Mouse (Mus musculus): ENCODE measurements at regions not wholly inside any gene's neighbourhood (a gene's known extent, or its start where the extent isn't known, plus 50 kb on each side); places are given as distances from the start of the nearest gene placed in this dataset.

- Histone ChIP-seq H3K4me3 (ENCODE audit: insufficient read depth, poor library complexity, severe bottlenecking) (no peak overlapping the region), H3K36me3 (ENCODE audit: control insufficient read depth, insufficient read depth) (no peaks in the 10 kb centered on the region), H3K79me2 (ENCODE audit: control insufficient read depth, insufficient read depth) (no peaks in the 10 kb centered on the region), H3K79me3 (ENCODE audit: low read depth) (no peaks in the 10 kb centered on the region), H3ac (ENCODE audit: control insufficient read depth, insufficient read length, low read depth) (no peak overlapping the region), H3K27me3 (ENCODE audit: control insufficient read depth, insufficient read depth, insufficient read length) (no peaks in the 10 kb centered on the region)
- TF ChIP-seq MYOD1 (IDR thresholded peaks at IDR 0.05; ENCODE audit: control insufficient read depth, insufficient read length, low read depth) (no peak), MAX (IDR thresholded peaks at IDR 0.05) (no peak), CTCF (IDR thresholded peaks at IDR 0.05; ENCODE audit: control insufficient read depth, insufficient read depth, insufficient read length) (no peak), FOSL1 (IDR thresholded peaks at IDR 0.05; ENCODE audit: insufficient read depth, low read length, poor library complexity, severe bottlenecking) (no peak), USF1 (IDR thresholded peaks at IDR 0.05; ENCODE audit: low read depth) (no peak), MYOG (IDR thresholded peaks at IDR 0.05; ENCODE audit: control insufficient read depth, extremely low read depth, insufficient read length) (no peak), CEBPB (IDR thresholded peaks at IDR 0.05; ENCODE audit: low read depth) (no peak)
Observed at GRCm38 (mm10) chr2:174178801-174179200, 68.7 kb downstream of the Npepl1 start.

- Histone ChIP-seq H3K36me3 (ENCODE audit: control insufficient read depth, insufficient read depth) (no peaks in the 10 kb centered on the region), H3K4me3 (ENCODE audit: insufficient read depth, poor library complexity, severe bottlenecking) (no peak overlapping the region), H3K79me2 (ENCODE audit: control insufficient read depth, insufficient read depth) (no peaks in the 10 kb centered on the region), H3K27me3 (ENCODE audit: control insufficient read depth, insufficient read depth, insufficient read length) (no peaks in the 10 kb centered on the region), H3K79me3 (ENCODE audit: low read depth) (no peaks in the 10 kb centered on the region), H3ac (ENCODE audit: control insufficient read depth, insufficient read length, low read depth) (no peak overlapping the region)
- no peak for TF ChIP-seq CTCF (IDR thresholded peaks at IDR 0.05; ENCODE audit: control insufficient read depth, insufficient read depth, insufficient read length)
- TF ChIP-seq MYOD1 (IDR thresholded peaks at IDR 0.05; ENCODE audit: control insufficient read depth, insufficient read length, low read depth), result no peak
- TF ChIP-seq USF1 (IDR thresholded peaks at IDR 0.05; ENCODE audit: low read depth), result no peak
- no peak for TF ChIP-seq MYOG (IDR thresholded peaks at IDR 0.05; ENCODE audit: control insufficient read depth, extremely low read depth, insufficient read length)
- TF ChIP-seq CEBPB (IDR thresholded peaks at IDR 0.05; ENCODE audit: low read depth), result no peak
- TF ChIP-seq MAX (IDR thresholded peaks at IDR 0.05), result no peak
- no peak for TF ChIP-seq FOSL1 (IDR thresholded peaks at IDR 0.05; ENCODE audit: insufficient read depth, low read length, poor library complexity, severe bottlenecking)
Observed at GRCm38 (mm10) chr2:174184797-174185196, 74.6 kb downstream of the Npepl1 start.

GRCm38 (mm10) chr2:174191071-174191470 lies 80.9 kb downstream of the Npepl1 start:
- Histone ChIP-seq H3K4me3 (ENCODE audit: insufficient read depth, poor library complexity, severe bottlenecking) (no peak overlapping the region), H3K36me3 (ENCODE audit: control insufficient read depth, insufficient read depth) (no peaks in the 10 kb centered on the region), H3K79me2 (ENCODE audit: control insufficient read depth, insufficient read depth) (no peaks in the 10 kb centered on the region), H3K79me3 (ENCODE audit: low read depth) (no peaks in the 10 kb centered on the region), H3K27me3 (ENCODE audit: control insufficient read depth, insufficient read depth, insufficient read length) (no peaks in the 10 kb centered on the region), H3ac (ENCODE audit: control insufficient read depth, insufficient read length, low read depth) (no peak overlapping the region)
- no peak for TF ChIP-seq CEBPB (IDR thresholded peaks at IDR 0.05; ENCODE audit: low read depth)
- no peak for TF ChIP-seq MYOD1 (IDR thresholded peaks at IDR 0.05; ENCODE audit: control insufficient read depth, insufficient read length, low read depth)
- no peak for TF ChIP-seq USF1 (IDR thresholded peaks at IDR 0.05; ENCODE audit: low read depth)
- no peak for TF ChIP-seq MAX (IDR thresholded peaks at IDR 0.05)
- TF ChIP-seq CTCF (IDR thresholded peaks at IDR 0.05; ENCODE audit: control insufficient read depth, insufficient read depth, insufficient read length), result no peak

- Histone ChIP-seq H3K36me3 (ENCODE audit: control insufficient read depth, insufficient read depth) (no peaks in the 10 kb centered on the region), H3K79me2 (ENCODE audit: control insufficient read depth, insufficient read depth) (no peaks in the 10 kb centered on the region), H3K27me3 (ENCODE audit: control insufficient read depth, insufficient read depth, insufficient read length) (no peaks in the 10 kb centered on the region), H3K79me3 (ENCODE audit: low read depth) (no peaks in the 10 kb centered on the region), H3ac (ENCODE audit: control insufficient read depth, insufficient read length, low read depth) (no peak overlapping the region), H3K4me3 (ENCODE audit: insufficient read depth, poor library complexity, severe bottlenecking) (no peak overlapping the region)
- TF ChIP-seq CEBPB (IDR thresholded peaks at IDR 0.05; ENCODE audit: low read depth) (no peak), USF1 (IDR thresholded peaks at IDR 0.05; ENCODE audit: low read depth) (no peak), FOSL1 (IDR thresholded peaks at IDR 0.05; ENCODE audit: insufficient read depth, low read length, poor library complexity, severe bottlenecking) (no peak), CTCF (IDR thresholded peaks at IDR 0.05; ENCODE audit: control insufficient read depth, insufficient read depth, insufficient read length) (no peak), MYOD1 (IDR thresholded peaks at IDR 0.05; ENCODE audit: control insufficient read depth, insufficient read length, low read depth) (no peak), MYOG (IDR thresholded peaks at IDR 0.05; ENCODE audit: control insufficient read depth, extremely low read depth, insufficient read length) (no peak), MAX (IDR thresholded peaks at IDR 0.05) (no peak)
Observed at GRCm38 (mm10) chr2:174191516-174191915, 81.4 kb downstream of the Npepl1 start.

GRCm38 (mm10) chr2:174192026-174192425 lies 81.9 kb downstream of the Npepl1 start:
- H3K79me3 ChIP-seq (ENCODE audit: low read depth), result no peaks in the 10 kb centered on the region
- no peak overlapping the region for H3K4me3 ChIP-seq (ENCODE audit: insufficient read depth, poor library complexity, severe bottlenecking)
- TF ChIP-seq CTCF (IDR thresholded peaks at IDR 0.05; ENCODE audit: control insufficient read depth, insufficient read depth, insufficient read length) (no peak), USF1 (IDR thresholded peaks at IDR 0.05; ENCODE audit: low read depth) (no peak), MYOG (IDR thresholded peaks at IDR 0.05; ENCODE audit: control insufficient read depth, extremely low read depth, insufficient read length) (no peak), FOSL1 (IDR thresholded peaks at IDR 0.05; ENCODE audit: insufficient read depth, low read length, poor library complexity, severe bottlenecking) (no peak), MAX (IDR thresholded peaks at IDR 0.05) (no peak), CEBPB (IDR thresholded peaks at IDR 0.05; ENCODE audit: low read depth) (no peak), MYOD1 (IDR thresholded peaks at IDR 0.05; ENCODE audit: control insufficient read depth, insufficient read length, low read depth) (no peak)
- no peaks in the 10 kb centered on the region for H3K27me3 ChIP-seq (ENCODE audit: control insufficient read depth, insufficient read depth, insufficient read length)
- no peaks in the 10 kb centered on the region for H3K79me2 ChIP-seq (ENCODE audit: control insufficient read depth, insufficient read depth)
- no peaks in the 10 kb centered on the region for H3K36me3 ChIP-seq (ENCODE audit: control insufficient read depth, insufficient read depth)
- H3ac ChIP-seq (ENCODE audit: control insufficient read depth, insufficient read length, low read depth), result no peak overlapping the region

GRCm38 (mm10) chr2:174193506-174193905 lies 83.4 kb downstream of the Npepl1 start:
- no peaks in the 10 kb centered on the region for H3K36me3 ChIP-seq (ENCODE audit: control insufficient read depth, insufficient read depth)
- H3ac ChIP-seq (ENCODE audit: control insufficient read depth, insufficient read length, low read depth), result no peak overlapping the region
- H3K79me3 ChIP-seq (ENCODE audit: low read depth), result no peaks in the 10 kb centered on the region
- TF ChIP-seq FOSL1 (IDR thresholded peaks at IDR 0.05; ENCODE audit: insufficient read depth, low read length, poor library complexity, severe bottlenecking), result no peak
- no peak for TF ChIP-seq USF1 (IDR thresholded peaks at IDR 0.05; ENCODE audit: low read depth)
- no peak for TF ChIP-seq MAX (IDR thresholded peaks at IDR 0.05)
- no peak for TF ChIP-seq CTCF (IDR thresholded peaks at IDR 0.05; ENCODE audit: control insufficient read depth, insufficient read depth, insufficient read length)
- no peak for TF ChIP-seq MYOD1 (IDR thresholded peaks at IDR 0.05; ENCODE audit: control insufficient read depth, insufficient read length, low read depth)
- no peak for TF ChIP-seq MYOG (IDR thresholded peaks at IDR 0.05; ENCODE audit: control insufficient read depth, extremely low read depth, insufficient read length)
- no peak for TF ChIP-seq CEBPB (IDR thresholded peaks at IDR 0.05; ENCODE audit: low read depth)
- H3K79me2 ChIP-seq (ENCODE audit: control insufficient read depth, insufficient read depth), result no peaks in the 10 kb centered on the region
- H3K27me3 ChIP-seq (ENCODE audit: control insufficient read depth, insufficient read depth, insufficient read length), result peaks cover 4% of the 10 kb centered on the region
- no peak overlapping the region for H3K4me3 ChIP-seq (ENCODE audit: insufficient read depth, poor library complexity, severe bottlenecking)
